Mouse (Mus musculus) ES-E14 (cell line): ENCODE data around the gene Pou2f3. TPM values are rescaled to one million over a fixed set of nuclear protein-coding genes. Genes with fewer than 3 reads are reported as not detected.

ENCODE experiments used
- DNase-seq: peaks from one replicate; pipeline ENCODE4 v3.0.0-alpha.2; 2013; ENCODE audit warnings: low read depth, low spot score
- H3K27ac ChIP-seq: 2 replicates; pipeline ENCODE4 v1.5.1; 2012; ENCODE audit warnings: low read depth, mild to moderate bottlenecking, low read length, moderate library complexity, mixed read lengths; ENCODE audit not compliant: poor library complexity, insufficient read depth, severe bottlenecking
- H3K36me3 ChIP-seq: 2 replicates; pipeline ENCODE4 v1.6.1; 2012; ENCODE audit warnings: mild to moderate bottlenecking, low read length, moderate library complexity, mixed read lengths; ENCODE audit not compliant: control insufficient read depth, poor library complexity, insufficient read depth, severe bottlenecking
- H3K4me1 ChIP-seq, 2 experiments: fragments of 150-350 bp in 1 of 2; sonication (generic) in 1 of 2; 2 replicates each; pipeline ENCODE4 v1.6.1; 2012; ENCODE audit warnings: low read length in 2 of 2, mild to moderate bottlenecking in 1 of 2, mixed read lengths in 1 of 2; ENCODE audit not compliant: control insufficient read depth in 2 of 2, insufficient read depth in 2 of 2, poor library complexity in 1 of 2
- H3K4me3 ChIP-seq, 2 experiments: fragments of 150-350 bp in 1 of 2; sonication (generic) in 1 of 2; 2 replicates each; pipeline ENCODE4 v1.5.1; 2012; ENCODE audit warnings: low read length in 2 of 2, low read depth in 1 of 2, mild to moderate bottlenecking in 1 of 2, mixed read lengths in 1 of 2; ENCODE audit not compliant: insufficient read depth in 1 of 2, poor library complexity in 1 of 2, severe bottlenecking in 1 of 2
- H3K9ac ChIP-seq: 2 replicates; pipeline ENCODE4 v1.6.1; 2012; ENCODE audit warnings: low read depth, mild to moderate bottlenecking, low read length, mixed read lengths; ENCODE audit not compliant: poor library complexity, insufficient read depth, severe bottlenecking
- H3K9me3 ChIP-seq: fragments of 150-350 bp; sonication (generic); 2 replicates; pipeline ENCODE4 v1.6.1; 2012; ENCODE audit warnings: low read depth, mild to moderate bottlenecking, low read length; ENCODE audit not compliant: control insufficient read depth, insufficient read depth
- CHD2 ChIP-seq: IDR thresholded peaks from 2 replicates; pipeline ENCODE4 v1.6.1; 2014; ENCODE audit warnings: mild to moderate bottlenecking, low read depth, low read length, inconsistent platforms
- HCFC1 ChIP-seq: IDR thresholded peaks from 2 replicates; pipeline ENCODE4 v1.6.1; 2012; ENCODE audit warnings: low read length, inconsistent platforms, borderline replicate concordance; ENCODE audit not compliant: insufficient read depth
- MAFK ChIP-seq: IDR thresholded peaks from 2 replicates; pipeline ENCODE4 v1.6.1; 2014; ENCODE audit warnings: mild to moderate bottlenecking, low read depth, low read length, inconsistent platforms; ENCODE audit not compliant: insufficient read depth
- ZC3H11A ChIP-seq: IDR thresholded peaks from 2 replicates; pipeline ENCODE4 v1.6.1; 2012; ENCODE audit warnings: low read depth, mild to moderate bottlenecking, inconsistent platforms, low read length, borderline replicate concordance
- ZNF384 ChIP-seq: IDR thresholded peaks from 2 replicates; pipeline ENCODE4 v1.6.1; 2012; ENCODE audit warnings: low read depth, low read length, inconsistent platforms
- in situ Hi-C, 2 experiments: fragments of 600-800 bp; cut with MboI; formaldehyde crosslinking; loops; one replicate each; pipeline ENCODE4 v1.15.1; 2025; ENCODE audit warnings: low sequenced_read_pairs in 2 of 2, inconsistent platforms in 1 of 2; ENCODE audit not compliant: unreplicated experiment in 2 of 2
- total RNA-seq: library from RNA; depleted of rRNA; stranded (reverse); fragments of 300-350 nt; gene quantifications from 2 replicates; pipeline ENCODE4 v1.2.3, GENCODE M21; 2012

The Pou2f3 gene
- total RNA-seq, 1 experiment, result 1.5 TPM

- no peaks in the 10 kb centered on the region for H3K36me3 ChIP-seq
- H3K27ac ChIP-seq, result no peak overlapping the region
- in situ Hi-C loops, result no loop called here
- TF ChIP-seq HCFC1, result no peak
- no peak for TF ChIP-seq MAFK
- TF ChIP-seq ZC3H11A, result no peak
- no peak for TF ChIP-seq ZNF384
- TF ChIP-seq CHD2, result no peak
- no peak for DNase-seq
- H3K4me3 ChIP-seq, result no peak overlapping the region
- no peaks in the 10 kb centered on the region for H3K9me3 ChIP-seq
- no peak overlapping the region for H3K9ac ChIP-seq
- H3K4me1 ChIP-seq, result peaks cover 7 to 11% of the 10 kb centered on the region in 2 experiments; a peak in 3 of 4 replicates
Measured at GRCm38 (mm10) chr9:43238167-43238566, 28.0 kb upstream of the Pou2f3 start.

DNA sequence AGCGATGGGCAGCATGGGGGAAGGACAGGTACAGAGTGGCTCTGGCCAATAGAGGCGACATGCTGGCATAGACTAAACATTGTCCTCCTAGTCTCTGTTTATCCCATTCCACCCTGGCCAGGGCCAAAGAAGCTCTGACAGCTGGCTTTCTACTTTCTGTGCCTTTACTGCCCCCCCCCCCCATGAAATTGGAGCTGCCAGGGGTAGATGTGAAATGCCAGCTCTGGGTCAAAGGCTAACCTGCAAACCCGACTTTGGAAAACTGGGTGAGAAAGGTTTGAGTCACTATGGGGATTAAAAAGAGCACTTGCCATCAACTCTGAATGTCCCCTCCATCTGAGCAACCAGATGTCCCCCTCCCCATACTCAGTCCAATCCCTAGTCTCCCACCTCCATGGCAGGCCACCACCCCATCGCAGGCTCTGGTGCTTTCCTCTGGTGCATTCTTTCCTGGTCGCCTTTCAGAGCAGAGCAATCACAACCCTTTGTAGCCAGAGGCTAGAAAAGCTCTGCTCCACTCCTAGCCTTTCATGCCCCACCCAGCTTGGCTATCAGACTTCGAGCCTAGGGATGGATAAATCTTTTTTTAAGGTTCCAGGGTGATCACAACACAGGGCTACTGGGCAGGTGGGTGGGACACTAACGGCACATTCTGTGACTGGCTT is 27.1 kb upstream of the Pou2f3 start:
- H3K9me3 ChIP-seq, result no peaks in the 10 kb centered on the region
- in situ Hi-C loops, result no loop called here
- H3K9ac ChIP-seq, result no peak overlapping the region
- H3K27ac ChIP-seq, result no peak overlapping the region
- no peak for DNase-seq
- no peak overlapping the region for H3K4me3 ChIP-seq
- H3K36me3 ChIP-seq, result no peaks in the 10 kb centered on the region
- TF ChIP-seq HCFC1 (no peak), MAFK (no peak), ZNF384 (no peak)
- peaks cover 7 to 11% of the 10 kb centered on the region in 2 experiments; a peak in 3 of 4 replicates for H3K4me1 ChIP-seq

- in situ Hi-C loops, result no loop called here
- Histone ChIP-seq H3K4me3 (no peak overlapping the region), H3K36me3 (no peaks in the 10 kb centered on the region), H3K4me1 (peaks cover 7 to 11% of the 10 kb centered on the region in 2 experiments; a peak in 3 of 4 replicates), H3K9ac (no peak overlapping the region), H3K9me3 (no peaks in the 10 kb centered on the region), H3K27ac (no peak overlapping the region)
- no peak for TF ChIP-seq MAFK
- no peak for TF ChIP-seq CHD2
- TF ChIP-seq ZC3H11A, result no peak
- TF ChIP-seq ZNF384, result no peak
- no peak for TF ChIP-seq HCFC1
- no peak for DNase-seq
Measured at GRCm38 (mm10) chr9:43236576-43236975, 26.4 kb upstream of the Pou2f3 start.

DNA sequence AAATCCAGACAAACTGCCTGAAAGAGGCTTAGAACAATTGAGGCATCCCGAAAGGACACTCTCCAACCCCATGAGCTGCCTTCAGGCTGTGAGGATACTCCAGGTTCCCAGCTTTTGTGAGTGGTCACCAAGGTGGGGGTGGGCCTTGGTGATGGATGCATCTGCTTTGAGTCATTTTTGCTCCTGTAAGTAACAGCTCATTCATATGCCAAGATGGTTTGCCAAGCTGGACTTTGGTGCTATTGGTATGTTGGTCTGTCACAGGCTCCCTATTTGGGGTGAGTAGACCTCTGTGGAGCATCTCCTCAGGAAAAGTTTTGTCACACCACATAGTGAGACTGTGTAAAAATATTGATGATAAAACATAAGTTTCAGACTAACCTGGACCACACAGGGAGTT is 25.9 kb upstream of the Pou2f3 start:
- no peak overlapping the region for H3K4me3 ChIP-seq
- in situ Hi-C loops, result no loop called here
- TF ChIP-seq HCFC1 (no peak), CHD2 (no peak), ZC3H11A (no peak), MAFK (no peak), ZNF384 (no peak)
- no peak overlapping the region for H3K9ac ChIP-seq
- no peaks in the 10 kb centered on the region for H3K36me3 ChIP-seq
- H3K27ac ChIP-seq, result no peak overlapping the region
- no peaks in the 10 kb centered on the region for H3K9me3 ChIP-seq
- DNase-seq, result no peak
- H3K4me1 ChIP-seq, result peaks cover 7 to 11% of the 10 kb centered on the region in 2 experiments; a peak in 3 of 4 replicates

DNA sequence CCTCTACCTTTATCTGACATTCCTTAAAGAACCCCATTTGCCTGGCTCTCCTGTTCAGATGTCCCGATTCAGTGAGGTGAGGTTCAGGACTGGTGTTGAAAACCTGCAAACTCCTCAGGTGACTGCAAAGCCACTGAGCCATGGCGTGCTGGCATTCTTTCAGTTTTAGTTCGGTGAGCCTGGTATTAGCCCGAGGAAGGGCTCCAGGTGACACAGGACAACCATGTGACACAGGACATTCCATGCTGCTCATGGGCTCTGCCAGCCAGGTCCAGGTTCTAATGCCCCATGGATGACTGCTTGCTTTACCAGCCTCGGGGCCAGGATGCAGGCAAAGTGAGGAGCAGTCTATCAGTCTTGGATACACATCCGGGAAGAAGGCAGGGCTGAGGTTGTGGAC is 25.2 kb upstream of the Pou2f3 start:
- H3K27ac ChIP-seq, result no peak overlapping the region
- in situ Hi-C loops, result no loop called here
- no peaks in the 10 kb centered on the region for H3K9me3 ChIP-seq
- H3K36me3 ChIP-seq, result no peaks in the 10 kb centered on the region
- TF ChIP-seq MAFK (no peak), CHD2 (no peak), HCFC1 (no peak), ZNF384 (no peak), ZC3H11A (no peak)
- no peak overlapping the region for H3K4me3 ChIP-seq
- H3K4me1 ChIP-seq, result peaks cover 7 to 8% of the 10 kb centered on the region in 2 experiments; a peak in 3 of 4 replicates
- no peak overlapping the region for H3K9ac ChIP-seq
- no peak for DNase-seq
